Mouse (Mus musculus) forebrain, embryonic 13.5 days (tissue): ENCODE measurements around the gene Slc35e1. TPM values are rescaled to one million over a fixed set of nuclear protein-coding genes. Genes with fewer than 3 reads are reported as not detected.

Experiments
- ATAC-seq: fragments of 200-750 bp; cut with Nextera tagmentation; 2 replicates; pipeline ENCODE4 v1.8.0; 2017
- H3K27ac ChIP-seq: fragments of 300-500 bp; sonication (generic); 2 replicates; pipeline ENCODE4 v1.5.1; 2015; ENCODE audit warnings: inconsistent platforms, mild to moderate bottlenecking, moderate library complexity
- H3K27me3 ChIP-seq: fragments of 300-500 bp; sonication (generic); 2 replicates; pipeline ENCODE4 v1.6.1; 2015; ENCODE audit warnings: mild to moderate bottlenecking, inconsistent platforms
- H3K36me3 ChIP-seq: fragments of 300-500 bp; sonication (generic); 2 replicates; pipeline ENCODE4 v1.6.1; 2015; ENCODE audit warnings: mild to moderate bottlenecking, inconsistent platforms; ENCODE audit not compliant: poor library complexity, severe bottlenecking
- H3K4me1 ChIP-seq: fragments of 300-500 bp; sonication (generic); 2 replicates; pipeline ENCODE4 v1.6.1; 2015; ENCODE audit warnings: inconsistent platforms
- H3K4me2 ChIP-seq: fragments of 300-500 bp; sonication (generic); 2 replicates; pipeline ENCODE4 v1.6.1; 2015; ENCODE audit warnings: inconsistent platforms, mild to moderate bottlenecking, moderate library complexity
- H3K4me3 ChIP-seq: fragments of 300-500 bp; sonication (generic); 2 replicates; pipeline ENCODE4 v1.5.1; 2015; ENCODE audit warnings: mild to moderate bottlenecking, inconsistent platforms
- H3K9ac ChIP-seq: fragments of 300-500 bp; sonication (generic); 2 replicates; pipeline ENCODE4 v1.6.1; 2015; ENCODE audit warnings: mild to moderate bottlenecking, inconsistent platforms
- H3K9me3 ChIP-seq: fragments of 300-500 bp; sonication (generic); replicated peaks from 2 replicates; pipeline ENCODE4 v1.6.1; 2016; ENCODE audit warnings: inconsistent platforms
- WGBS: fragments of 180-500 bp; shearing (Covaris S2); methylation state at CpG from one replicate; pipeline ENCODE4 v1.1.7; 2015; 5-methylcytosine and 5-hydroxymethylcytosine counted together
- polyA plus RNA-seq: library from polyadenylated mRNA; unstranded; fragments of >200 nt; fragmentation: Nextera tagmentation; extraction: Ambion mirVana; gene quantifications from 2 replicates; pipeline ENCODE4 v1.2.1, GENCODE M21; 2015

The Slc35e1 gene
- polyA plus RNA-seq, 1 experiment from 2014 or later: 8.8 TPM

GRCm38 (mm10) chr8:72470684-72471083, 21.7 kb downstream of the Slc35e1 start:
- ATAC-seq: no peak
- H3K4me3 ChIP-seq: no peak overlapping the region
- H3K27ac ChIP-seq: no peak overlapping the region
- H3K27me3 ChIP-seq: no peaks in the 10 kb centered on the region
- H3K36me3 ChIP-seq: peaks cover 76% of the 10 kb centered on the region
- peaks cover 11% of the 10 kb centered on the region for H3K4me1 ChIP-seq
- H3K9ac ChIP-seq: no peak overlapping the region
- WGBS: 93% methylated on average over 7 of the region's 7 CpGs
- H3K4me2 ChIP-seq: no peak overlapping the region
- no peaks in the 10 kb centered on the region for H3K9me3 ChIP-seq

DNA sequence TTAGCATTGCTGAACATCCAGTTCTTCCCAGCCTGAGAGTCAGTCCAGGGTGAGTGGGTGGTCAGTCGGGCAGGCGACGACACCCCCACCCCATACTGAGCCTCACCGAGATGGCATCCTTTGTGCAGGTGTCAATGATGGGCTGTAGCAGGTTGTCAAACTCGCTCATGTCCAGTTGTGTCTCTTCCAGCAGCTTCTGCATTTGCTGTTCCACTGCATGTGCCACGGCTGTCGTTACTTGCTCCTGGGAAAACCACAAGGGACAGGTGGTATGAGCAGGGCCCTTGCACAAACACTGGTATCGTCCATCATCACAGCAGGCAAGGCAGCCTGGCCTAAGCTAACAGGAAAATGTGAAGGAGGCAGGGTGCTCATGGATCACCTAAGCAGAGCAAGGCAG, 22.4 kb downstream of the Slc35e1 start:
- 96% methylated on average over 7 of the region's 8 CpGs for WGBS

DNA sequence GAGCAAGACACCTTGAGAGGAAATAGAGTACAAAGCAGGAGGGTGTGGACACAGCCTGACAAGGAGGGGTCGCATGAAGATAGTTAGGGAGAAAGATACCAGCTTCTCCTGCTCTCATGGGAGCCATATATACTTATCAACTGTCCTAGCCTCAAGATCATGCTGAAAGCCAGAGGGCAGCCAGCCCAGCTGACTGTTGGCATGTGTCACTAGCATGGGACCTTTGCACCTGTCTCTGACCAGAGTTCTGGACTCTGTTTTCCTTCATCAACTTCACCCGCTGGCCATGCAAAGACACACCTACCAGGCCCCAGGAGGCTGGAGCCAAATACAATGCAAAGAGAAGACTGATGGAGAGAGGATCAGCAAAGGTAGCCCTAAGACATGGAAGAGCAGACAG, 23.2 kb downstream of the Slc35e1 start:
- Histone ChIP-seq H3K36me3 (peaks cover 91% of the 10 kb centered on the region), H3K27me3 (no peaks in the 10 kb centered on the region), H3K4me2 (no peak overlapping the region), H3K9me3 (no peaks in the 10 kb centered on the region), H3K4me3 (no peak overlapping the region), H3K9ac (no peak overlapping the region), H3K4me1 (peaks cover 8% of the 10 kb centered on the region), H3K27ac (no peak overlapping the region)
- no peak for ATAC-seq
- WGBS: 98% methylated on average over 2 of the region's 2 CpGs

More for the DNA sequence above, 22.4 kb downstream of the Slc35e1 start:
- ATAC-seq: no peak
- peaks cover 83% of the 10 kb centered on the region for H3K36me3 ChIP-seq
- H3K27ac ChIP-seq: no peak overlapping the region
- H3K4me2 ChIP-seq: no peak overlapping the region
- H3K4me1 ChIP-seq: peaks cover 9% of the 10 kb centered on the region
- no peak overlapping the region for H3K9ac ChIP-seq
- H3K9me3 ChIP-seq: no peaks in the 10 kb centered on the region
- no peak overlapping the region for H3K4me3 ChIP-seq
- H3K27me3 ChIP-seq: no peaks in the 10 kb centered on the region

GRCm38 (mm10) chr8:72464211-72464610, 28.2 kb downstream of the Slc35e1 start:
- H3K4me1 ChIP-seq: no peaks in the 10 kb centered on the region
- no peak overlapping the region for H3K27ac ChIP-seq
- no peak overlapping the region for H3K9ac ChIP-seq
- H3K36me3 ChIP-seq: peaks cover 100% of the 10 kb centered on the region
- no peak overlapping the region for H3K4me2 ChIP-seq
- 97% methylated on average over 10 of the region's 10 CpGs for WGBS
- no peaks in the 10 kb centered on the region for H3K9me3 ChIP-seq
- no peak for ATAC-seq
- H3K27me3 ChIP-seq: no peaks in the 10 kb centered on the region
- no peak overlapping the region for H3K4me3 ChIP-seq

DNA sequence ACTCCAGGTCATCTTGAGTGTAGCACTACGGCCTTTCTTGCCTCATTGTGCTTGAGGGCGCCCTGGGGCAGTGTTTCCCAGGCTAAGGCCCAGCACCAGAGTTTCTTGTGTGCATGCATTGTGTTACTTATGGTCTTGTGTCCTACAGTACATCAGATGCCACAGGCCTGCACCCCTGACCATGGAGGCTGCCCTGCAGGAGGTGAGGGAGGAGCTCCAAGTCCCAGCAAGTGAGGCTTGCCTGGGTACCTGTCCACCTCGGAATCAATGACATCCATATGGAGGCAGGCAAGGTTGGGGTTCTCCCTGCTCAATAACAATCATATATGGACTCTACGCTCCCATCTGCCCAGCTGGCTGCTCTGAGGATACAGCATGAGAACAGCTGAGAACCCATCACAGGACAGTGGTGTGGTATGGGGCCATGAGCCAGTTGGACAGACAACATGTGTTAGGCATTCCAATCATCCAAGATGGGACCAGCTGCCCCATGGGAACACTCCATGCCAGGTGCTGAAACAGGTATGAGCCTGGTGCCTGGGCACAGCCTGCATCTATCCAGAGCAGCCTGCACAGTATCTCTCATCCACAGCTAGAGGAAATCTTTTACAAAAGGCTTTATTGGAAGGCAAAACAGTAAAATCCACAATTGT, 32.4 kb downstream of the Slc35e1 start:
- Histone ChIP-seq H3K9ac (no peak overlapping the region), H3K27ac (no peak overlapping the region), H3K36me3 (peaks cover 91% of the 10 kb centered on the region), H3K4me3 (no peak overlapping the region), H3K4me1 (no peaks in the 10 kb centered on the region), H3K27me3 (no peaks in the 10 kb centered on the region), H3K4me2 (no peak overlapping the region), H3K9me3 (no peaks in the 10 kb centered on the region)
- WGBS: 93% methylated on average over 4 of the region's 4 CpGs
- ATAC-seq: 0 out of 2 replicates have a peak, but pooled peaks have one; percentile 14

- Histone ChIP-seq H3K36me3 (peaks cover 91% of the 10 kb centered on the region), H3K4me3 (no peak overlapping the region), H3K4me1 (no peaks in the 10 kb centered on the region), H3K9ac (no peak overlapping the region), H3K9me3 (0 out of 2 replicates have a peak, but pooled peaks cover 2% of the 10 kb centered on the region), H3K4me2 (no peak overlapping the region), H3K27me3 (no peaks in the 10 kb centered on the region), H3K27ac (no peak overlapping the region)
- WGBS: 90% methylated on average over 6 of the region's 6 CpGs
- ATAC-seq: no peak
Measured at GRCm38 (mm10) chr8:72458457-72458856, 34.0 kb downstream of the Slc35e1 start.

DNA sequence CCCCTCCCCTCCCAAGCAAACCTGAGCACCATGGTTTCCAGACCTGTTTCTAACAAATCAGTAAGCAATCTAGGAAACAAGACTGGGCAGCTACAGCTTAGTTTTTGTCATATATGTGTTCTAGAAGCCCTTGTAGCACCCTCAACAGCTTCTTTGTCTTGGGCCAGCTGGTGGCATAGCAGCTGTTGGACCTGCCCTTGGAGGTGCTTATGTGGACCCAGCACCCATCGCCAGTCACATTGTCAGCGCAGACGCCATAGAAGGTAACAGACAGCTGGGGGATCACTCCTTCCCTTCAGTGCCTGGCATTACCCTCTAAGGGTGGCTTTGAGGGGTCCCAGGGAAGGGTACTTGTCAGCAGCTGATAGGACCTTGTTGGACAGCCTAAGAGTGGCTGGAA, 34.6 kb downstream of the Slc35e1 start:
- Histone ChIP-seq H3K27ac (no peak overlapping the region), H3K4me2 (no peak overlapping the region), H3K4me1 (no peaks in the 10 kb centered on the region), H3K9me3 (0 out of 2 replicates have a peak, but pooled peaks cover 2% of the 10 kb centered on the region), H3K4me3 (no peak overlapping the region), H3K9ac (no peak overlapping the region), H3K27me3 (no peaks in the 10 kb centered on the region), H3K36me3 (peaks cover 91% of the 10 kb centered on the region)
- no peak for ATAC-seq
- 89% methylated on average over 3 of the region's 3 CpGs for WGBS

DNA sequence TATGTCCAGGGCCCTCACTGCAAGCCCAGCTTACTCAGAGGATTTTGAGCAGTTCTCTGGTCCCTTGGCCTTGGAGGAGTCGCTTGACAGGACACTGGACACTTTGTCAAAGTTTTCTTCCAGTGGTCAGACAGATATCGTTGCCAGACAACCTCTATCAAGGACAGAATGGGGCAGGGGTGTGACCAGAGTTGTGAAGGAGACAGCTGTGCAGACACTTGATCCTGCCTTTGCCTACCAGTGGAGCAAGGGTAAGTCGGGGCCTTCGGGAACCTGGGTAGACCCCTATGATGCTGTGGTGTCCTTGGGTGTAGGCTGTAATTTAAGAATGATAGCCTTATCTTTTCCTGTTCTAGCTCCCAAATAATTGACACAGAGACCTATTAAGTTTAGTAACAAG, 37.1 kb downstream of the Slc35e1 start:
- 96% methylated on average over 4 of the region's 4 CpGs for WGBS
- H3K9ac ChIP-seq: no peak overlapping the region
- no peak for ATAC-seq
- H3K4me2 ChIP-seq: no peak overlapping the region
- H3K36me3 ChIP-seq: peaks cover 89% of the 10 kb centered on the region
- H3K27ac ChIP-seq: no peak overlapping the region
- no peaks in the 10 kb centered on the region for H3K4me1 ChIP-seq
- no peaks in the 10 kb centered on the region for H3K27me3 ChIP-seq
- 0 out of 2 replicates have a peak, but pooled peaks cover 2% of the 10 kb centered on the region for H3K9me3 ChIP-seq
- no peak overlapping the region for H3K4me3 ChIP-seq

DNA sequence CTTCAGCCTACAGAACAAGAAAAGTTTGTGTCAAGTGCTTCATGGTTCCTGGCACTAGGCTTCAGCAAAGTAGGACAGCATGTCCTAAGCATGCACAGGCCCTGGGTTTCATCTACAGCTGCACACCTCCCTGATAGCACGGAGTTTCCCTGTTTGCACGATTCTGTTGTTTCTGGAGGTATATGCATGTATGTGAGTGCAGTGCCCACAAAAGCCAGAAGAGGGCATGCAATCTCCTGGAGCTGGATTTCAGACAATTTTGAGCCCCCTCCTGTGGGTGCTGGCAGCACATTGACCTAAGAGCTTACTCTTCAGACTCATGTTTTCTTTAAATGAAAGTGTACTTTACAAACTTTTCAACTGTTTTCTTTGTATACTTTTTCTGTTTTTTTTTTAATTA, 38.5 kb downstream of the Slc35e1 start:
- Histone ChIP-seq H3K4me1 (no peaks in the 10 kb centered on the region), H3K36me3 (peaks cover 89% of the 10 kb centered on the region), H3K27me3 (no peaks in the 10 kb centered on the region), H3K4me3 (no peak overlapping the region), H3K9ac (no peak overlapping the region), H3K9me3 (0 out of 2 replicates have a peak, but pooled peaks cover 2% of the 10 kb centered on the region), H3K4me2 (no peak overlapping the region), H3K27ac (no peak overlapping the region)
- ATAC-seq: no peak
- 98% methylated on average over 2 of the region's 2 CpGs for WGBS

GRCm38 (mm10) chr8:72451516-72451915, 40.9 kb downstream of the Slc35e1 start:
- H3K4me1 ChIP-seq: peaks cover 10% of the 10 kb centered on the region; the same call in 1 of the 2 replicates
- H3K27me3 ChIP-seq: no peaks in the 10 kb centered on the region
- no peak overlapping the region for H3K9ac ChIP-seq
- no peak overlapping the region for H3K4me2 ChIP-seq
- ATAC-seq: no peak
- no peak overlapping the region for H3K4me3 ChIP-seq
- WGBS: 93% methylated on average over 8 of the region's 8 CpGs
- peaks cover 83% of the 10 kb centered on the region for H3K36me3 ChIP-seq
- H3K27ac ChIP-seq: no peak overlapping the region
- H3K9me3 ChIP-seq: 0 out of 2 replicates have a peak, but pooled peaks cover 2% of the 10 kb centered on the region

DNA sequence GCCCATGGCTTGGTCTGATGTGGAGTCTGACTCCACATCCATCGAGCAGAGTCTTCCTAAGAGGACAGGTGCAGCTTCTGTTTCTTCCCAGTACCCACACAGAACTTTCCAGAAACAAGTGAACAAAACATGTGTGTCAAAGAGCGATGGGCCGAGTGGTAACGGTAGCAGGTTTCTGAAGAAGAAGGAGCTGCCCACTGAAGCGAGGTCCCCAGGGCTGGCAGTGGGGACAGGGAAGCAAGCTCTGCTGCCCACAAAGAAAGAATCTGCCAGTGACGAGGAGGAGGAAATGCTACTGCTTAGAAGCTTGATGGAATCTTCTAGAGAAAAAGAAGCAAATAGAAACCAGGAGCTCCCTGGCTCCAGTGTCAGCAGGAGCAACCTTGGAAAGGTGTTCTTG, 47.3 kb downstream of the Slc35e1 start:
- Histone ChIP-seq H3K36me3 (peaks cover 25% of the 10 kb centered on the region), H3K4me2 (no peak overlapping the region), H3K27me3 (no peaks in the 10 kb centered on the region), H3K4me1 (peaks cover 26% of the 10 kb centered on the region), H3K27ac (no peak overlapping the region), H3K9ac (no peak overlapping the region), H3K4me3 (no peak overlapping the region), H3K9me3 (no peaks in the 10 kb centered on the region)
- no peak for ATAC-seq
- 93% methylated on average over 6 of the region's 6 CpGs for WGBS

DNA sequence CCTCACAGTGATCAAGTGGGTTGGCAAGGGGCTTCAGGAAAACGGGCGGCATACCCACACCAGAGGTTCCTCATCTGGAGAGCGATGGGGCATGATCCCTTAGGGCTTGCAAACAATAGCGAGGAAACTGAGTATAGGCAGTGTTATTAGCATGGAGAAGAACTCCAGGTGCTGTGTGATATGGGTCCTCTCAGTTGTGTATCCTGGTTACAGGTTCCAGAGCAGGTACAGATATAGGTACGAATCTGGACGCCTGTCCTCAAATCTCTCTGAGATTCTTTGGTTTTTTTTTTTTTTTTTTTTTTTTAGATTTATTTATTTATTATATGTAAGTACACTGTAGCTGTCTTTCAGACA, 48.4 kb downstream of the Slc35e1 start:
- no peak overlapping the region for H3K27ac ChIP-seq
- H3K9me3 ChIP-seq: no peaks in the 10 kb centered on the region
- peak overlapping the region; percentile 49 for H3K4me3 ChIP-seq
- ATAC-seq: peak; percentile 67; the same call in 1 of the 2 replicates
- H3K4me2 ChIP-seq: peak overlapping the region; percentile 68
- no peaks in the 10 kb centered on the region for H3K27me3 ChIP-seq
- peak overlapping the region; percentile 72 for H3K9ac ChIP-seq
- peaks cover 26% of the 10 kb centered on the region for H3K4me1 ChIP-seq
- peaks cover 14% of the 10 kb centered on the region for H3K36me3 ChIP-seq
- WGBS: 48% methylated on average over 6 of the region's 6 CpGs
